Mouse (Mus musculus): ENCODE measurements around the gene Spata31d1a. TPM values are rescaled to one million over a fixed set of nuclear protein-coding genes. Genes with fewer than 3 reads are reported as not detected.
"Not testable (repeated sequence)": the region's sequence is repeated elsewhere in the genome, so short reads cannot be mapped to it uniquely, and the experiment has no call there.

Gene Spata31d1a
- polyA plus RNA-seq, 1 experiment, result 0.24 TPM

GRCm38 (mm10) chr13:59703514-59703913, 6.6 kb downstream of the Spata31d1a start:
- DNase-seq (ENCODE audit: low read depth), result no peak

- not testable (repeated sequence) for DNase-seq (ENCODE audit: low read depth)
Measured at GRCm38 (mm10) chr13:59700137-59700536, 10.0 kb downstream of the Spata31d1a start.

DNA sequence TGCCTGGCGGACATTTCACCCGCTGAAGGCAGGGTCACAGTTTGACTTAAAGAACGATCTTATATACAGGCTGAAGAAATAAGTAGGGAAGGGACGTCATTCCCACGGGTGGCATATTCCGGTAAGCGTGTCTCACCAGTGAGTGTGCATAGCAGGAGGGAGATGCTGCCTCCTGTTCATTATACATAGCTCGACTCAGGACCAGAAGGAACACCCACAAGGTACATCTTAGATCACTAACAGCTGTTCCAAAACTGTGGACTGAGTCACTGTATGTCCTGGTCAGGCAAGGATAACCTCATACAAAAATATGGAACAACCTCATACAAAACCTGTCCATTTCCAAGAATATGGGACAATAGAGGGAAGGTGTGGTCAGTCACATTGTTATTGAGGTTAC, 11.0 kb downstream of the Spata31d1a start:
- no peak for DNase-seq (ENCODE audit: low read depth)

GRCm38 (mm10) chr13:59695781-59696180, 14.3 kb downstream of the Spata31d1a start:
- no peak for DNase-seq (ENCODE audit: low read depth)

DNA sequence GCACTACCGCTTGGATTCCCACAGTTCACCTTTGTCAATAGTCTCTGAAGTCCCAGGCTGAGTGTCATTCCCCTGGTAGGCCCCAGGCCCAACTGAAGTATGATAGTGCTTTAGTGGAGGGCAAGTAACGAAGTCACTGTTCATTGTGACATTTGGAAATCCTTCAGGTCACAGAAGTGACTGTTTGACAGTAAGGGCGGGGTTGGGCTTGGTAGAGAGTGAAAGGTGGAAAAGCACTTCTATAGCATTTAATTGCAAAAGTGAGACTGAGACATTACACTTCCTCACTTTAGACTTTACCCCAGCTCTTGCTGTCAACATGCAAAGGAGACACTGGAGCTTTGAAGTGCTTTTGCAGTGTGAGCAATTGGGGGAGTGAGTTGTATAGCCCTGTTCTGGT, 16.1 kb downstream of the Spata31d1a start, which contains the start of gene 4921517D22Rik:
Gene 4921517D22Rik, minus strand, starts transcription at position 101 of the 400 bp plus-strand sequence.
- no peak for DNase-seq (ENCODE audit: low read depth)

DNA sequence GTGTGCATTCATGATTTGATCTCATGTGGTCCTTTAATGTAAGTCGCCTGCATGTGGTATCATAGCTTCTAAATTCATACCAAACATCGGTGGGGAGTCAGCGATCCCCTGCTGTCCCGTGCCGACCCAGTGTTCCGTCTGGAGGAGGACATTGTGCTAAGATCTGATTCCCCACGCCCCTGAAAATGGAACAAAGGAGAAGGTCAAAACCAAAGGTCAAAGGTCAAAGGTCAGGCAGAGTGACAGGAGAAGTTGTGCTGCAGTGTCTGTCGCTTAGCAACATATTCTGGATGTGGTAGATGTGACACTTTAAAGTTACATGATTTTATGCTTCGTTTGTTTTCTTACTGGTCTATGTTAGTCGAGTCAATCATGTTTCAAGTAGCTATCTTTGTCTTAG, 18.7 kb downstream of the Spata31d1a start:
- no peak for DNase-seq (ENCODE audit: low read depth)

GRCm38 (mm10) chr13:59690576-59690975, 19.6 kb downstream of the Spata31d1a start:
- DNase-seq (ENCODE audit: low read depth), result no peak

DNA sequence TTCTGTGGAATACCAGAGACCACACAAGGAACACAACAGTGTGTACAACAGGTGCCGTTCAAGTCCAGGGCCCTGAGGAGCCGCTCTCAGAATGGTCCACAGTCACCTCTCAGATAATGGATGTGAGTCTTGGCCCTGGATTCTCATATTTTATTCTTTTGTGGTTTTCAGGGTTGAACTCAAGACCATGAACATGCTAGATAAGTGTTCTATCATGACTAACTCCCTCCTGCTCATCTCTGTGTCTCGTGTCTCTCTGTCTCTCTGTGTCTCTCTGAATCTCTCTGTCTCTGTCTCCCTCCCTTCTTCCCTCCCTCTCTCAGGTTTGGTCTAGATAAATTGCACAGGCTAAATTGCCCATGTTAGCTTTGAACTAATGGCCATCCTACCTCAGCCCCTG, 20.3 kb downstream of the Spata31d1a start:
- no peak for DNase-seq (ENCODE audit: low read depth)

DNA sequence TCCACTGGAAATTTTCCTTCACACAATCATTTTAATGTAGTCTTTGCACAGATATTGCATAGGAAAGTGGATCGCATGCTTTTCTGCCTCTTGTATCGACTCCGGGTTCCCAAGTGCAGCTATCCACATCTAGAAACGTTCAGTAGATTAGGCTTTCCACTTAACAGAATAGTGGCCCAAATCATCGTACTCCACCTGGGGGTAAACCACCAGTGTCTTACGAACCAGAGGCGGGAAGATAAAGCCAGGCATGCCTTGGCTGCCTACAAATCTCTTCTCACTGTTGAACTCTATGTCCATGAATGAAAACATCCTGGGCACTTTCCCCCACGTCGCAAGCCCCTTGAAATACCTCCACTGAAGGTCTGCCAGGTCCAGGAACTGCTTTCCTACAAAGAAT, 20.8 kb downstream of the Spata31d1a start:
- no peak for DNase-seq (ENCODE audit: low read depth)

DNA sequence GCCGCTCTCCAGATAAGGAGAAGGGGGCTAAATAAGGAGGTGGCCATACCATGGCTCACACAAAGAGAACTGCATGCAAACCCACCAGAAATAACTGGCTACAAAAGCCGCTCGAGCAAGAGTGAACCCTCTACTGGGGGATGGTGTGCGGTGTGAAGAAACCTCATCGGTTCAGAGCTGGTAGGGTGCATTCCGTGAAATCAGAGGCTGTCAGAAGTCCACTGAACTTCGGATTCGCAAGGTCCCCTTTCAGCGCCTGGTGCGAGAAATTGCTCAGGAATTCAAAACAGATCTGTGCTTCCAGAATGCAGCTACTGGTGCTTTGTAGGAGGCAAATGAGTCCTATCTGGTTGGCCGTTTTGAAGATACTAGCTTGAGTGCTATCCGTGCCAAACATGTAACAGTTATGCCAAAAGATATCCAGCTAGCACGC, 21.8 kb downstream of the Spata31d1a start:
- DNase-seq (ENCODE audit: low read depth), result no peak

- DNase-seq (ENCODE audit: low read depth), result no peak
Measured at GRCm38 (mm10) chr13:59685236-59685635, 24.9 kb downstream of the Spata31d1a start.

DNA sequence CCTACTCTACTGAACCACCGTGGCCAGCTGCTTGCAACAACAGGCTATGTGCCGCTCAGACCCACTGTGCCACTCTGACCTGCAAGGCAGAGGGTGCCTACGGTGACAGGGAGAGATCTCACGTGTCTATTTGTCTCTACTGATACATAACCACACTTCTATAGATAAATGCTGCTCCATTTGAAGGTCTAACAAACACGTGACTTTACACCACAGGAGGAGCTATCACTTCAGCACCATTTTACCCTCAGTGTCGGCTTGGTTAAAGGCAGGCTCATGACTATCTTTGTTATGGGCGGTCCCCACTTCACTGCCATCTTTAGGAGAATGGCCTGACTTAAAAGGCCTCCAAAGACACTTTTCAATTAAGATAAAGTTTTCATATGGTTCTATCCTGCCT, 27.5 kb downstream of the Spata31d1a start:
- DNase-seq (ENCODE audit: low read depth), result no peak

- DNase-seq (ENCODE audit: low read depth), result no peak
Measured at GRCm38 (mm10) chr13:59679908-59680307, 30.2 kb downstream of the Spata31d1a start.

DNA sequence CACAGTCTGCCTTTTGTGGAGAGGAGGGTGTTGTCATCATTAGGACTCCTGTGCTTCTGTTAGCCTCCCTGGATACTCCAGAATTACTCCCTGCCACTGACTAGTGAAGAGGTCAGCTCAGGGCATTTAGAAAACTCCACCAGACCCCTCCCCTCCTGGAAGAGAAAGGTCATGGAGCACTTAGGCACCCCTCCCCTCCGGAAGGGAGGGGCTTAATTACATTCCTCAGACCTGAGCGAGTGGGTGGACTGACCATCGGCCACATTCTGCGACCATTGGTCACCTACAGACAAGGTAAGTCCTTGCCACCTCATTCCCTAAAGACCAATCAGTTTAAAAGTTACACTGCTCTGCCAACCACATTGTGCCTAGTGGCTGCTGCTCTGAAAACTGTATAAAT, 30.8 kb downstream of the Spata31d1a start:
- no peak for DNase-seq (ENCODE audit: low read depth)

DNA sequence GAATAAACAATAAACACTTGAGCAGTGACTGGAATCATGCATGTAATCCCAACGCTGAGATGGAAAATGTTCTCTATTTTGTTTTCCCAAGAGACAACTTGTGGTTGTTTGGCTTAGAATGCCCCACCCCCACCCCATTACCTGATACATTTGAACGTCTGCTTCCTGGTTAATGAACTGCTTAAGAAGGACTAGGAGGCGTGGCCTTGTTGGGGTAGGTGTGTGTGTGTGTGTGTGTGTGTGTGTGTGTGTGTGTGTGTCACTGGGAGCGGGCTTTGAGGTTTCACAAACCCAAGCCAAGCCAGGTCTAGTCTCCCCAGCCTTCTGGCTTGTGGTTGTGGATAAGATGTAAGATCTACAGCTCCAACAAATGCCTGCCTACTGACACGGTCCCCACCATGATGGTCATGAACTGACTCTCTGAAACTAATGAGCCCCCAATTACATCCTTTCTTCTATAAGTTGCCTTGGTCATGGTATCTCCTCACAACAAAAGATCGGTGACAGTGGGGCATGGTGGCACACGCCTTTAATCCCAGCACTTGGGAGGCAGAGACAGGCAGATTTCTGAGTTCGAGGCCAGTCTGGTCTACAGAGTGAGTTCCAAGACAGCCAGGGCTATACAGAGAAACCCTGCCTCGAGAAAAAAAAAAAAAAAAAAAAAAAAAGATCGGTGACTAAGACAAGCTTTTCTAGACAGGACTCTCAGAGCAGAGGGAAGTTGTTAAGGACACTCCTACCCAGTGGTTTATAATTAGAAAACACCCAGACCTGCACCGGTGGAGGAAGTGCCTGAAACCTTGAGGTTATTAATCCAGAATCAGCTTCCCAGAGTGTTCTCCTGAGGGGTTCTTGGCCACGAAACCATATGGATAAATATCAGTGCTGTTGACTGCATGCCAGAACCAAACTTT, 33.6 kb downstream of the Spata31d1a start:
- no peak for DNase-seq (ENCODE audit: low read depth)

DNA sequence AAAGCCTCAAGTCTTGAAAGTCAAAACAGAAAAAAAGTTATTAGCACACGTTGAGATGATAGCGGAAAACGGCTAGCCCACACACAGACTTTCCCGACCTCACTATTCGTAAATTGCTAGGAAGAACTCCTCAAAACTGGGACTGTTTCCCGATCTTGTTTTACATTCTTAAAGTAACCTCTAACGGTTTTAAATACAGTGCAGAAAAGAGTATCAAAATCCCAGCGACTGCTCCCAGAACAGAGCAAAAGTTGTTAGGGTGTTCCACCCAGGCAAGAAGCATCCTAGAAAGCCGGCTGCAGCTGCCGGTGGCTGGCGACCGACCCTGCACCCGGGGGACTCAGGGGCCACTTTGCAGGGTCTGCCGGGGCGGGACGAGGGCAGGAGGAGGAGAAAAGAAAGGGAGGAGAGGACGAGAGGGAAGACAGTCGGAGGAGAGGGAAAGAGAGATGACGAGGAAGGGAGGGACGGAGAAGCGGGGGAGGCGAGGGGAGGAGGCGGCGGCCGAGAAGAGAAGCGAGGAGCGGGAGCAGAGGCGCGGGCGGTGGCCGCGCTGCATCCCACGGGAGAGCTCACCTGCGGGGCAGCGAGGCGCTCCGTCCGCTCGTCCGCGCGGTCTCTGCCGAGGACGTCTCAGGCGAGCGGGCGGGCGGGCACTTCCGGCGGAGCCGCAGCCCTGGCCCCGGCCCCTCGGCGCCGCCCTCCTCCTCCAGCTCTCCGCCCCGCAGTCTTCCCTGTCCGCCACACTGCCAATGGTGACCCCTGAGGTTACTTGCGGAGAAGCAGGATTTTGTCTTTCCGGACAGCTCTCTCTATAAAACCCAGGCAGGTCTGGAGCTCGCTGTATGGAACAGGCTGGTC, 34.7 kb downstream of the Spata31d1a start, which contains the start of gene Golm1:
Gene Golm1, minus strand, starts transcription at position 661 of the 861 bp plus-strand sequence.
- no peak for DNase-seq (ENCODE audit: low read depth)

DNA sequence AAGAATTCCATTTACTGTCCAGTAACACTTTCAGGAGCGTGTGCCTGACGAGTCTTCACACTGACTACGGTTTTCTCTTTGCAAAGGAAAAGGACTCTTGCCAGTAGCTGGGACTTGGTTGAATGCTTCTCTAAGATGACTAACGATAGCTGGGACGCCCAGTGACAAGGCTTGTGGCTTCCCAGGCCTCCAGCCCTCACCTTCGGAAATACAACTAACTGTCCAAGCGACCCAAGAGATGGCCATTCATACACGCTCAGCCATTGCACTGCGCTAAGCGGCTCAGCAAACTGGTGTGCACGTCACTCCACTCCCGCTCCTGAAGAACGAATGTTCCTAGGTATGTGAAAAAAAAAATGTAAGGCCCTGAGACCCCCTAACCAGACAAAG, 35.4 kb downstream of the Spata31d1a start:
- no peak for DNase-seq (ENCODE audit: low read depth)

- no peak for DNase-seq (ENCODE audit: low read depth)
Measured at GRCm38 (mm10) chr13:59674215-59674614, 35.9 kb downstream of the Spata31d1a start.

- DNase-seq (ENCODE audit: low read depth), result no peak
Measured at GRCm38 (mm10) chr13:59673597-59673996, 36.5 kb downstream of the Spata31d1a start.

GRCm38 (mm10) chr13:59672248-59672647, 37.9 kb downstream of the Spata31d1a start:
- no peak for DNase-seq (ENCODE audit: low read depth)

- no peak for DNase-seq (ENCODE audit: low read depth)
Measured at GRCm38 (mm10) chr13:59671521-59671920, 38.6 kb downstream of the Spata31d1a start.

- DNase-seq (ENCODE audit: low read depth), result no peak
Measured at GRCm38 (mm10) chr13:59669946-59670345, 40.2 kb downstream of the Spata31d1a start.
